Mouse (Mus musculus) brain, embryonic 18.5 days (tissue): Measurements from ENCODE around the gene Taf13.
"Not testable (repeated sequence)": the region's sequence is repeated elsewhere in the genome, so short reads cannot be mapped to it uniquely, and the experiment has no call there.

Experiments
- DNase-seq: peaks from one replicate; pipeline ENCODE4 v3.0.0-alpha.2; 2012; ENCODE audit warnings: low read depth, low spot score

Gene Taf13

GRCm38 (mm10) chr3:108571443-108572294 is at the start of gene Taf13:
TSS of gene Taf13 (plus strand) at chr3:108571698.
- DNase-seq: peak; percentile 94

GRCm38 (mm10) chr3:108523415-108523814 is 48.1 kb upstream of the Taf13 start:
- DNase-seq: no peak

- no peak for DNase-seq
Measured at GRCm38 (mm10) chr3:108528489-108528888, 43.0 kb upstream of the Taf13 start.

- DNase-seq: no peak
Measured at GRCm38 (mm10) chr3:108533114-108533885, 38.2 kb upstream of the Taf13 start.

- DNase-seq: no peak
Measured at GRCm38 (mm10) chr3:108533951-108534350, 37.5 kb upstream of the Taf13 start, which contains the start of gene 1700013F07Rik. TSS of gene 1700013F07Rik (plus strand) at chr3:108534150.

- no peak for DNase-seq
Measured at GRCm38 (mm10) chr3:108535896-108536516, 35.5 kb upstream of the Taf13 start.

- peak; percentile 79 for DNase-seq
Measured at GRCm38 (mm10) chr3:108536517-108537260, 34.8 kb upstream of the Taf13 start, which contains the start of gene 5330417C22Rik. TSS of gene 5330417C22Rik (minus strand) at chr3:108536536.

GRCm38 (mm10) chr3:108537303-108537702 is 34.2 kb upstream of the Taf13 start:
- peak; percentile 78 for DNase-seq

- no peak for DNase-seq
Measured at GRCm38 (mm10) chr3:108542299-108542698, 29.2 kb upstream of the Taf13 start.

- no peak for DNase-seq
Measured at GRCm38 (mm10) chr3:108554111-108554561, 17.4 kb upstream of the Taf13 start.

GRCm38 (mm10) chr3:108554587-108555312 is 16.7 kb upstream of the Taf13 start:
- DNase-seq: peak; percentile 91

- DNase-seq: no peak
Measured at GRCm38 (mm10) chr3:108557888-108558287, 13.6 kb upstream of the Taf13 start.

GRCm38 (mm10) chr3:108562133-108562730 is 9.3 kb upstream of the Taf13 start, which contains the start of gene Tmem167b:
TSS of gene Tmem167b (minus strand) at chr3:108562466.
- DNase-seq: peak; percentile 97

GRCm38 (mm10) chr3:108562777-108563271 is 8.7 kb upstream of the Taf13 start:
- DNase-seq: no peak

GRCm38 (mm10) chr3:108563309-108563708 is 8.2 kb upstream of the Taf13 start:
- peak; percentile 69 for DNase-seq

GRCm38 (mm10) chr3:108567990-108568877 is 3.3 kb upstream of the Taf13 start:
- DNase-seq: no peak

GRCm38 (mm10) chr3:108569636-108570035 is 1.9 kb upstream of the Taf13 start:
- DNase-seq: not testable (repeated sequence)

GRCm38 (mm10) chr3:108570813-108571212 is 685 bp upstream of the Taf13 start:
- DNase-seq: no peak
